Mouse (Mus musculus) liver, postnatal 0 days (tissue): ENCODE data around the gene Pld1.
A peak's percentile ranks its signal among the peaks of the same experiment; 100 is the strongest.

Source experiments
- CTCF ChIP-seq: sonication (generic); IDR thresholded peaks from 2 replicates; pipeline ENCODE4 v1.5.1; 2016; ENCODE audit warnings: antibody characterized with exemption, low read depth
- EP300 ChIP-seq: IDR thresholded peaks from 2 replicates; pipeline ENCODE4 v1.6.1; 2016; ENCODE audit warnings: antibody characterized with exemption, low read depth, mild to moderate bottlenecking

DNA sequence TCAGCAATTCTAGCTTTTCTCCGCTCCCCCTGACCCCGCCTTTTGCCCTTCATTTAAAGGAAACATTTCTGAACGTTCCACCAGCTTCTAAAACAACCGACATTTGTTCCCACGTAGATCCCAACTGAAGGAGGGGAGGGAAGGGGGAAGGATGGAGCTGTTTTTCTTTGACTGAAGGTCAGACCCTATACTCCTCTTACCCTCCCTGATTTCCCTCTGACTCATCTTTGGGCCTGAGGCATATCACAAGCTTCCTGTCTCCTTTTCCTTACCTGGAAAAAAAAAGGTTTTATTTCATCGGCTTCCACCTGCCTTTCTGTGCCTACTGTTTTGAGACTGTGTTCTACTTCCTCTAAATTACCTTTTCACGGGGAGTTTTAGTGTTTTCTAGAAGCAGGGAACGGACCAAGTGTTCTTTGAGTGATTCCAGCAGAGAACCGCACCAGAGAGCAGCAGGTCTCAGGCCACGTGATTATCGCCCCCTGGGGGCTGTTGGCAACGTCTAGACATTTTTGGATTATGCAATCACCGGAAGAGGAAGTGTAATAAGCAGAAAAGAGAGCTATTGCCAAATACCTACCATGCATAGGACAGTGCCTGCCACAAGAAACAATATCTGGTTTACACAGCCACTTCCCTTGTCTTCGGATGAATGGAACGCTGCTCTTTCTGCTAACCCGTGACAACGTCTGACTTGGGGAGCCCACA is 232.6 kb downstream of the Pld1 start:
- TF ChIP-seq CTCF (peak; percentile 56), EP300 (peak; percentile 73)
